Mouse (Mus musculus) bone marrow, adult 2 months (tissue): ENCODE measurements around the gene Hist1h4i. TPM values are rescaled to one million over a fixed set of nuclear protein-coding genes. Genes with fewer than 3 reads are reported as not detected.
"Not testable (repeated sequence)": the region's sequence is repeated elsewhere in the genome, so short reads cannot be mapped to it uniquely, and the experiment has no call there.

Experiments
- H3K27ac ChIP-seq: fragments of 200-500 bp; 2 replicates; pipeline ENCODE4 v1.5.1; 2012; ENCODE audit warnings: low read depth, mild to moderate bottlenecking, control low read depth, inconsistent platforms, low read length; ENCODE audit not compliant: control insufficient read depth, poor library complexity, insufficient read depth
- H3K4me1 ChIP-seq: fragments of 200-500 bp; 2 replicates; pipeline ENCODE4 v1.6.1; 2011; ENCODE audit warnings: low read length; ENCODE audit not compliant: control insufficient read depth, insufficient read depth
- H3K4me3 ChIP-seq: fragments of 200-500 bp; replicated peaks from 2 replicates; pipeline ENCODE3; 2011; ENCODE audit warnings: mild to moderate bottlenecking, low read depth, low read length, control low read depth; ENCODE audit not compliant: control insufficient read depth
- CTCF ChIP-seq: fragments of 200-500 bp; IDR thresholded peaks from 2 replicates; pipeline ENCODE4 v1.5.1; 2011; ENCODE audit warnings: low read length, control low read depth; ENCODE audit not compliant: control insufficient read depth, insufficient read depth
- POLR2A ChIP-seq: fragments of 200-500 bp; IDR thresholded peaks from 2 replicates; pipeline ENCODE4 v1.6.1; 2011; ENCODE audit warnings: low read depth, mild to moderate bottlenecking, control low read depth, low read length, borderline replicate concordance; ENCODE audit not compliant: control insufficient read depth
- WGBS: fragments of 180-500 bp; shearing (Covaris S2); methylation state at CpG from one replicate; pipeline ENCODE4 v1.1.7; 2018; 5-methylcytosine and 5-hydroxymethylcytosine counted together
- polyA plus RNA-seq: library from polyadenylated mRNA; stranded (reverse); fragments of >200 nt; gene quantifications from 2 replicates; pipeline ENCODE4 v1.2.4, GENCODE M21; 2011; ENCODE audit warnings: low replicate concordance; ENCODE audit not compliant: missing spikeins, insufficient read depth, insufficient read length

The Hist1h4i gene
- polyA plus RNA-seq = 144 and 216 TPM in 2 replicates

- H3K4me3 ChIP-seq = peak within 1 kb of the TSS; percentile 68
- TF ChIP-seq POLR2A = peak; percentile 99
- peak within 1 kb of the TSS; percentile 99 for H3K27ac ChIP-seq
- WGBS = 0% methylated on average over 25 of the region's 27 CpGs
- H3K4me1 ChIP-seq = not testable (repeated sequence)
These were observed at the start of gene Hist1h4i for GRCm38 (mm10) chr13:22041142-22041536. Hist1h4i (minus strand) TSS chr13:22041362.

GRCm38 (mm10) chr13:22084140-22084539, 43.0 kb upstream of the Hist1h4i start, which contains the start of gene Vmn1r188:
Vmn1r188 (plus strand) TSS chr13:22084440.
- WGBS = 84% methylated on average over 1 of the region's 1 CpGs
- not testable (repeated sequence) for H3K27ac ChIP-seq, H3K4me3 ChIP-seq, H3K4me1 ChIP-seq

- Histone ChIP-seq H3K4me3 (no peak overlapping the region), H3K27ac (no peak overlapping the region), H3K4me1 (no peaks in the 10 kb centered on the region)
- TF ChIP-seq POLR2A = no peak
- TF ChIP-seq CTCF = no peak
- 50% methylated on average over 1 of the region's 1 CpGs for WGBS
These were observed 22.3 kb upstream of the Hist1h4i start for GRCm38 (mm10) chr13:22063468-22063867.

- WGBS = 39% methylated on average over 1 of the region's 1 CpGs
- Histone ChIP-seq H3K4me3 (no peak overlapping the region), H3K4me1 (no peaks in the 10 kb centered on the region), H3K27ac (no peak overlapping the region)
- TF ChIP-seq POLR2A (no peak), CTCF (no peak)
These were observed 20.3 kb upstream of the Hist1h4i start for GRCm38 (mm10) chr13:22061422-22061821.

- 92% methylated on average over 1 of the region's 1 CpGs for WGBS
- H3K4me3 ChIP-seq = no peak overlapping the region
- no peak overlapping the region for H3K27ac ChIP-seq
- TF ChIP-seq CTCF (no peak), POLR2A (no peak)
- H3K4me1 ChIP-seq = peaks cover 1% of the 10 kb centered on the region; the same call in 1 of the 2 replicates
These were observed 12.6 kb upstream of the Hist1h4i start for GRCm38 (mm10) chr13:22053754-22054153.

GRCm38 (mm10) chr13:22051523-22051859, 10.3 kb upstream of the Hist1h4i start:
- WGBS = 9% methylated on average over 5 of the region's 5 CpGs
- peaks cover 1% of the 10 kb centered on the region; the same call in 1 of the 2 replicates for H3K4me1 ChIP-seq
- H3K4me3 ChIP-seq = no peak overlapping the region
- TF ChIP-seq CTCF (no peak), POLR2A (no peak)
- no peak overlapping the region for H3K27ac ChIP-seq

- under 1% methylated on average over 52 of the region's 52 CpGs for WGBS
- TF ChIP-seq POLR2A (no peak), CTCF (peak; percentile 76)
- peaks cover 1% of the 10 kb centered on the region; the same call in 1 of the 2 replicates for H3K4me1 ChIP-seq
- peak overlapping the region; percentile 31 for H3K27ac ChIP-seq
- H3K4me3 ChIP-seq = peak overlapping the region; percentile 61
These were observed 9.7 kb upstream of the Hist1h4i start for GRCm38 (mm10) chr13:22050591-22051522.

GRCm38 (mm10) chr13:22049737-22050440, 8.7 kb upstream of the Hist1h4i start:
- H3K4me1 ChIP-seq = peaks cover 1% of the 10 kb centered on the region; the same call in 1 of the 2 replicates
- TF ChIP-seq POLR2A = no peak
- no peak for TF ChIP-seq CTCF
- no peak overlapping the region for H3K27ac ChIP-seq
- H3K4me3 ChIP-seq = peak overlapping the region; percentile 56
- WGBS = under 1% methylated on average over 14 of the region's 14 CpGs
